Mouse (Mus musculus): ENCODE measurements at regions not wholly inside any gene's neighbourhood (a gene's known extent, or its start where the extent isn't known, plus 50 kb on each side); places are given as distances from the start of the nearest gene placed in this dataset.

GRCm38 (mm10) chr12:25362771-25363170 is 265.8 kb upstream of the Id2 start:
- TF ChIP-seq GATA1 (IDR thresholded peaks at IDR 0.05; ENCODE audit: borderline replicate concordance, low read length) (no peak), FLI1 (IDR thresholded peaks at IDR 0.05; ENCODE audit: low read length) (no peak)
- H3K4me3 ChIP-seq (replicated peaks) = no peak overlapping the region
- H3K4me1 ChIP-seq = peaks cover 22% of the 10 kb centered on the region
- H3K27me3 ChIP-seq (replicated peaks) = peaks cover 8% of the 10 kb centered on the region
- no peaks in the 10 kb centered on the region for H3K36me3 ChIP-seq (replicated peaks; ENCODE audit: low read length)
- no peaks in the 10 kb centered on the region for H3K9me3 ChIP-seq

- Histone ChIP-seq H3K27me3 (replicated peaks) (peaks cover 6% of the 10 kb centered on the region), H3K4me3 (replicated peaks) (no peak overlapping the region), H3K4me1 (peaks cover 23% of the 10 kb centered on the region), H3K36me3 (replicated peaks; ENCODE audit: low read length) (no peaks in the 10 kb centered on the region), H3K9me3 (no peaks in the 10 kb centered on the region)
- TF ChIP-seq FLI1 (IDR thresholded peaks at IDR 0.05; ENCODE audit: low read length) = no peak
- TF ChIP-seq GATA1 (IDR thresholded peaks at IDR 0.05; ENCODE audit: borderline replicate concordance, low read length) = no peak
Observed at GRCm38 (mm10) chr12:25360726-25361125, 263.8 kb upstream of the Id2 start.

GRCm38 (mm10) chr12:25359931-25360330 is 263.0 kb upstream of the Id2 start:
- H3K4me3 ChIP-seq (replicated peaks) = no peak overlapping the region
- H3K4me1 ChIP-seq = peaks cover 29% of the 10 kb centered on the region
- H3K27me3 ChIP-seq (replicated peaks) = peaks cover 5% of the 10 kb centered on the region
- TF ChIP-seq GATA1 (IDR thresholded peaks at IDR 0.05; ENCODE audit: borderline replicate concordance, low read length) (no peak), FLI1 (IDR thresholded peaks at IDR 0.05; ENCODE audit: low read length) (no peak)
- H3K36me3 ChIP-seq (replicated peaks; ENCODE audit: low read length) = no peaks in the 10 kb centered on the region
- no peaks in the 10 kb centered on the region for H3K9me3 ChIP-seq

- no peak for TF ChIP-seq FLI1 (IDR thresholded peaks at IDR 0.05; ENCODE audit: low read length)
Observed at GRCm38 (mm10) chr12:25358846-25359525, 262.0 kb upstream of the Id2 start.

GRCm38 (mm10) chr12:25356774-25357173 is 259.8 kb upstream of the Id2 start:
- peaks cover 17% of the 10 kb centered on the region for H3K27me3 ChIP-seq (replicated peaks)
- H3K4me3 ChIP-seq (replicated peaks) = no peak overlapping the region
- no peaks in the 10 kb centered on the region for H3K9me3 ChIP-seq
- no peak for TF ChIP-seq FLI1 (IDR thresholded peaks at IDR 0.05; ENCODE audit: low read length)
- no peak for TF ChIP-seq GATA1 (IDR thresholded peaks at IDR 0.05; ENCODE audit: borderline replicate concordance, low read length)
- no peaks in the 10 kb centered on the region for H3K36me3 ChIP-seq (replicated peaks; ENCODE audit: low read length)
- H3K4me1 ChIP-seq = peaks cover 32% of the 10 kb centered on the region

More at GRCm38 (mm10) chr12:25358846-25359525, 262.0 kb upstream of the Id2 start:
- no peak overlapping the region for H3K4me3 ChIP-seq (replicated peaks)
- H3K4me1 ChIP-seq = peaks cover 28% of the 10 kb centered on the region
- no peaks in the 10 kb centered on the region for H3K9me3 ChIP-seq
- H3K27me3 ChIP-seq (replicated peaks) = peaks cover 9% of the 10 kb centered on the region
- H3K36me3 ChIP-seq (replicated peaks; ENCODE audit: low read length) = no peaks in the 10 kb centered on the region

- H3K4me3 ChIP-seq (replicated peaks) = no peak overlapping the region
- TF ChIP-seq FLI1 (IDR thresholded peaks at IDR 0.05; ENCODE audit: low read length) (no peak), GATA1 (IDR thresholded peaks at IDR 0.05; ENCODE audit: borderline replicate concordance, low read length) (no peak)
Observed at GRCm38 (mm10) chr12:25355217-25355616, 258.3 kb upstream of the Id2 start.

GRCm38 (mm10) chr12:25353402-25353896 is 256.5 kb upstream of the Id2 start:
- peaks cover 22% of the 10 kb centered on the region for H3K27me3 ChIP-seq (replicated peaks)
- TF ChIP-seq GATA1 (IDR thresholded peaks at IDR 0.05; ENCODE audit: borderline replicate concordance, low read length) (no peak), FLI1 (IDR thresholded peaks at IDR 0.05; ENCODE audit: low read length) (no peak)
- peaks cover 24% of the 10 kb centered on the region for H3K4me1 ChIP-seq
- 0 out of 2 replicates have a peak, but pooled peaks cover 8% of the 10 kb centered on the region for H3K9me3 ChIP-seq
- no peak overlapping the region for H3K4me3 ChIP-seq (replicated peaks)
- H3K36me3 ChIP-seq (replicated peaks; ENCODE audit: low read length) = no peaks in the 10 kb centered on the region

More at GRCm38 (mm10) chr12:25355217-25355616, 258.3 kb upstream of the Id2 start:
- H3K4me1 ChIP-seq = peaks cover 32% of the 10 kb centered on the region
- H3K36me3 ChIP-seq (replicated peaks; ENCODE audit: low read length) = no peaks in the 10 kb centered on the region
- no peaks in the 10 kb centered on the region for H3K9me3 ChIP-seq
- peaks cover 17% of the 10 kb centered on the region for H3K27me3 ChIP-seq (replicated peaks)

GRCm38 (mm10) chr12:25352160-25352559 is 255.2 kb upstream of the Id2 start:
- Histone ChIP-seq H3K9me3 (0 out of 2 replicates have a peak, but pooled peaks cover 8% of the 10 kb centered on the region), H3K4me1 (peaks cover 24% of the 10 kb centered on the region), H3K4me3 (replicated peaks) (no peak overlapping the region), H3K36me3 (replicated peaks; ENCODE audit: low read length) (no peaks in the 10 kb centered on the region), H3K27me3 (replicated peaks) (peaks cover 30% of the 10 kb centered on the region)
- TF ChIP-seq FLI1 (IDR thresholded peaks at IDR 0.05; ENCODE audit: low read length) (no peak), GATA1 (IDR thresholded peaks at IDR 0.05; ENCODE audit: borderline replicate concordance, low read length) (no peak)

- TF ChIP-seq FLI1 (IDR thresholded peaks at IDR 0.05; ENCODE audit: low read length) (no peak), GATA1 (IDR thresholded peaks at IDR 0.05; ENCODE audit: borderline replicate concordance, low read length) (no peak)
- Histone ChIP-seq H3K9me3 (peaks cover 11% of the 10 kb centered on the region; the same call in 1 of the 2 replicates), H3K4me3 (replicated peaks) (no peak overlapping the region), H3K36me3 (replicated peaks; ENCODE audit: low read length) (no peaks in the 10 kb centered on the region), H3K27me3 (replicated peaks) (peaks cover 34% of the 10 kb centered on the region), H3K4me1 (peaks cover 7% of the 10 kb centered on the region)
Observed at GRCm38 (mm10) chr12:25344354-25344753, 247.4 kb upstream of the Id2 start.

- Histone ChIP-seq H3K36me3 (replicated peaks; ENCODE audit: low read length) (no peaks in the 10 kb centered on the region), H3K27me3 (replicated peaks) (peaks cover 4% of the 10 kb centered on the region), H3K4me1 (peaks cover 46% of the 10 kb centered on the region), H3K9me3 (peaks cover 3% of the 10 kb centered on the region; the same call in 1 of the 2 replicates), H3K4me3 (replicated peaks) (no peak overlapping the region)
- no peak for TF ChIP-seq FLI1 (IDR thresholded peaks at IDR 0.05; ENCODE audit: low read length)
- TF ChIP-seq GATA1 (IDR thresholded peaks at IDR 0.05; ENCODE audit: borderline replicate concordance, low read length) = no peak
Observed at GRCm38 (mm10) chr12:25338771-25339170, 241.8 kb upstream of the Id2 start.

Data from megakaryocyte, embryonic 14.5 days (primary cell).